Mouse (Mus musculus) thymus, postnatal 4 days (tissue): ENCODE measurements around the gene Arhgef19.
A peak's percentile ranks its signal among the peaks of the same experiment; 100 is the strongest.

Source experiments
- DNase-seq: peaks from one replicate; pipeline ENCODE4 v3.0.0; 2021

Arhgef19 gene

GRCm38 (mm10) chr4:141239388-141240125, at the start of gene Arhgef19:
Gene Arhgef19 (plus strand): TSS chr4:141239499.
- DNase-seq: peak; percentile 83

GRCm38 (mm10) chr4:141191294-141191693, 48.0 kb upstream of the Arhgef19 start:
- DNase-seq: no peak

GRCm38 (mm10) chr4:141194553-141194952, 44.7 kb upstream of the Arhgef19 start:
- no peak for DNase-seq

GRCm38 (mm10) chr4:141196981-141197685, 42.2 kb upstream of the Arhgef19 start:
- no peak for DNase-seq

- no peak for DNase-seq
Observed at GRCm38 (mm10) chr4:141197686-141198035, 41.6 kb upstream of the Arhgef19 start.

GRCm38 (mm10) chr4:141200906-141201305, 38.4 kb upstream of the Arhgef19 start:
- no peak for DNase-seq

GRCm38 (mm10) chr4:141202192-141202591, 37.1 kb upstream of the Arhgef19 start:
- no peak for DNase-seq

- DNase-seq: peak; percentile 66
Observed at GRCm38 (mm10) chr4:141204580-141205061, 34.7 kb upstream of the Arhgef19 start.

- DNase-seq: no peak
Observed at GRCm38 (mm10) chr4:141207081-141207480, 32.2 kb upstream of the Arhgef19 start.

- no peak for DNase-seq
Observed at GRCm38 (mm10) chr4:141210524-141211219, 28.6 kb upstream of the Arhgef19 start.

GRCm38 (mm10) chr4:141211646-141212045, 27.7 kb upstream of the Arhgef19 start:
- DNase-seq: no peak

- DNase-seq: no peak
Observed at GRCm38 (mm10) chr4:141212892-141213291, 26.4 kb upstream of the Arhgef19 start.

GRCm38 (mm10) chr4:141213342-141213741, 26.0 kb upstream of the Arhgef19 start:
- no peak for DNase-seq

GRCm38 (mm10) chr4:141213770-141214336, 25.4 kb upstream of the Arhgef19 start, which contains the start of gene Rsg1:
Gene Rsg1 (plus strand): TSS chr4:141213956.
- DNase-seq: peak; percentile 98

- DNase-seq: peak; percentile 80
Observed at GRCm38 (mm10) chr4:141214337-141214851, 24.9 kb upstream of the Arhgef19 start.

- DNase-seq: no peak
Observed at GRCm38 (mm10) chr4:141219583-141220213, 19.6 kb upstream of the Arhgef19 start.

- DNase-seq: no peak
Observed at GRCm38 (mm10) chr4:141221848-141222247, 17.5 kb upstream of the Arhgef19 start.

- no peak for DNase-seq
Observed at GRCm38 (mm10) chr4:141222752-141223151, 16.5 kb upstream of the Arhgef19 start.

GRCm38 (mm10) chr4:141228687-141229086, 10.6 kb upstream of the Arhgef19 start:
- no peak for DNase-seq

GRCm38 (mm10) chr4:141233196-141233595, 6.1 kb upstream of the Arhgef19 start:
- no peak for DNase-seq

- DNase-seq: no peak
Observed at GRCm38 (mm10) chr4:141235537-141236111, 3.7 kb upstream of the Arhgef19 start.

GRCm38 (mm10) chr4:141236856-141237255, 2.4 kb upstream of the Arhgef19 start:
- DNase-seq: no peak
